Mouse (Mus musculus) cerebellum, postnatal 14 days (tissue): Measurements from ENCODE around the gene Ilf3.
A peak's percentile ranks its signal among the peaks of the same experiment; 100 is the strongest.

Source experiments
- DNase-seq, 2 experiments: peaks; one replicate each; pipeline ENCODE4 v3.0.0; 2021; ENCODE audit warnings: mixed read lengths in 2 of 2

Gene Ilf3

DNA sequence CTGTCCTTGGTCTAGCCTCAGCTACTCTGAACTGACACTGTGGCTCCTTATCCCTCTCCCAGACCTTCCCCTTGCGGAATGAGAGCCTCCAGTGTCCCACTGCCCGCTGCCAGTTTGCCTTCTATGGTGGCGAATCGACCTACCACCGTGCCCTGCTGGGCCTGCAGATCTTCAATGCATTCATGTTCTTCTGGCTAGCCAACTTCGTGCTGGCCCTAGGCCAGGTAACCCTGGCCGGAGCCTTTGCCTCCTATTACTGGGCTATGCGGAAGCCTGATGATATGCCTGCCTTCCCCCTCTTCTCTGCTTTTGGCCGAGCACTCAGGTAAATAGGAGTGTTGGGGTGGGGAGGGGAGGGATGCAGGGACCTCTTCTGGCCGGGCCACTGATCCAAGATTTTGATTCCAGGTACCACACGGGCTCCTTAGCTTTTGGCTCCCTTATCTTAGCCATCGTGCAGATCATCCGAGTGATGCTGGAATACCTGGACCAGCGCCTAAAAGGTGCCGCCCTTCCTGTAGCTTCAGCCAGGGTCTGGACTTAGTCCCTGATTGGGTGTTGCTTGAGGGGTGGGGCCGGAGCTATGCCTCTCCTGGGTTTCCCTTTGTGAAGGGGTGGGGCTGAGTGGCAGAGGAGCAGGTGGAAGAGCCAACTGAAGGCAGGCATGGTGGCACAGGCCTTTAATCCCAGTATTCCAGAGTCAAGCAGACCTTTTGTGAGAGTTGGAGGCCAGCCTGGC lies 20.9 kb upstream of the Ilf3 start:
- DNase-seq, result peak; percentile 87 to 89

- no peak for DNase-seq
Measured at GRCm38 (mm10) chr9:21348152-21348551, 19.5 kb upstream of the Ilf3 start.

DNA sequence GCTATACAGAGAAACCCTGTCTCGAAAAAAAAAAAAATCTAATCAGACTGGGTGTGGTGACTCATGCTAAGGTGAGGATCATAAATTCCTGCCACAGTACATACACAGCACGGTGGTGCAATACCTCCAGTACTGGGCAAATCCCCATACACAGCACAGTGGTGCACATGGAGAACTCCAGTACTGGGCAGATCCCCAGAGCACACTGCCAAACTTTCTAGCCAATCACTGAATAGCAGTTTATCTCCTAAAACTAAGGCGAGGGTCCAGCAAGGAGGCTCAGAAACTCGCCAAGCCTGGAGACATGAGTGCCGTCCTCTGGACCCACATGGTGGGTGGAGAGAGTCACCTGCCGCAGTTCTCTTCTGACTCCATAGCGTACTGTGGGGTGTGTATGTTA lies 16.5 kb upstream of the Ilf3 start:
- no peak for DNase-seq

- no peak for DNase-seq
Measured at GRCm38 (mm10) chr9:21351702-21352377, 15.8 kb upstream of the Ilf3 start.

DNA sequence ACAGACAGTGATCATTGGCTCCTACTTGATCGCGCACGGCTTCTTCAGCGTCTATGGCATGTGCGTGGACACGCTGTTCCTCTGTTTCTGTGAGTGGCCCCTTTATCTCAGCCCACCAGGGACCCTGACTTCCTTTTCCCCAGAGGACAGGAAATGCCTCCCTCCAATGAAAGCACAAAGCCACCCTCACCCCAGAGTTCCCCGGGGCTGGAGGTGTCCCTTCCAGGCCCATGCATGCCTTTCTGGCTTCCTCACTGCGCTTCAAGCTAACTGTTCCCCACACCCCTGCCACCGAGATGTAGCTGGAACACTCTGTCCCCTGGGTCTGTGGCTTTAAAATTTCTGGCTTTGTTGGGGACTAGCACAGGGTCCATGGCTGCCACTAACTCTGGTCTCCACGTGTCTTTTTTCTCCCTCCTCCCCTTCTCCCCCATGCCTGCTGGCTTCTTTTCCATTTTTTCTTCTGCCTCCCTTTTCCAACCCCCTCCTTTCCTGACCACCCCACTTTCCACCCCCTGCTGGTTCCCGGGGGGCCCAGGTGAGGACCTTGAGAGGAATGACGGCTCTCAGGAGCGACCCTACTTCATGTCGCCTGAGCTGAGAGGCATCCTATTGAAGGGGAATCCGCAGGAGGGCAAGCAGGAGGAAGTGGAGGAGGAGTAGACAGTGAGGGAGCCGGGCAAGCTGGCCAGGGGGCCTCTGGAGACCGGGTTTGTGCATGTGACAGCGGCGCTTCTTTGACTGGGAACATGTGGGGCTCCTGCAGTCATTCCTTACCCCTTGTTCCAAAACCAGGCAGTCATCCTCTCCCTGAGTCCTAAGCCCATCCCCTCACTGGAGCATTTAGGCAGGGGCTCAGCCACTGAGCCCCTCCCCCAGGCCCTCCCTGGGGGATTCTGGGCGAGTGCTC lies 15.0 kb upstream of the Ilf3 start:
- no peak for DNase-seq

DNA sequence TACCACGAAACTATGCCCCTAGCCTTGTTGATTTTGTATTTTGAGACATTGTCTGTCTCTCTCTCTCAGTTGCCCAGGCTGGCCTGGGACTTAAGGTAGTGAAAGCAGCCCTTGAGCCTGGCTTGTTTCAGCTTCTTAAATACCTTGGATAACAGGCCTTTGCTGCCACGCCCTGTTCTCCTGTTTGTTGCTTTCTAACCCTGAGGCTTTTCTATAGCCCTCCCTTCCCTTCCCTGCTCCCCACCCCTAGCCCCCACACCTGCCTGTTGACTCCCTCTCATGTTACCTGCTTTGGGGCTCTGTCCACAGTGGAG lies 14.3 kb upstream of the Ilf3 start:
- no peak for DNase-seq

DNA sequence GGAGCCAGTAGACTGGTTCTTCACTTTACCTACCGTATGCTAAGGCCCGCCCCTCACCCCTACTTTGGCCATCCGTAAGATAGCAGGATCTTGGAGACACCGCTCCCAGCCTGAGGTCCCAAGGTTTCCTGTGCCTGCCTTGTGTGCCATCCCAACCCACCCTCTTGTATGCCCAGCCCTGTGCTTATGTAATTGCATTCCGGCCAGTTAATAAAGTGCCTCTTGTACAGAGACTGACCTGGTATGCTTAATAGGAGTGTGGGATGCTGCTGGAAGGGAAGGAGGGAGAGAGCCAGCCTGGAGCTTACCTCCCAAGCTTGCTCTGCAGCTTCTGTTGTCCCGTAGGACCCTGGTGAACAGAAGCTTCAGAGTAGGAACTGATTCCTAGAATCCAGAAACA lies 12.9 kb upstream of the Ilf3 start:
- no peak for DNase-seq

- peak; percentile 87 to 88 for DNase-seq
Measured at GRCm38 (mm10) chr9:21356981-21357718, 10.5 kb upstream of the Ilf3 start.

- DNase-seq, result peak; percentile 73 to 85
Measured at GRCm38 (mm10) chr9:21366541-21367220, 990 bp upstream of the Ilf3 start.

DNA sequence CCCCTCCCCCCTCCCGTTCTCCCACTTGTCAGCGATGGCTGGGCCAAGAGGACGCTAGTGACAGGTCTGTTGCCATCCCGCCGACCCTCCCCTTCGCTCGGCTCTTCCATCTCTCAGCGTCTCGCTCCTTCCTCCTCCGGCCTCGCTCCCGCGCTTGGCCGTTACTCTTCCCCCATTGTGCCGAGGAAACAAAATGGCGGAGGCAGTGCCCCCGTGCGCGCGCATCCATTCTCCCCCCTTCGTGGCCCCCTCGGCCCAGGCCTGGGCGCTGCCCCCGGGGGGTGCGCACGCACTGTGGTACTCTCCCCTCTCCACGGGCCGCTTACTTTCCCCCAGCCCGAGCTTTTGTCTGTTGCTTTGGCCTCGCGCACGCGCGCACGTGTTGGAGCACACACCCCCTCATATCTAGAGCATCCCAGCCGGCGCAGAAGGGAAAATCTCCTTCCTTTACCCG lies 487 bp downstream of the Ilf3 start:
- DNase-seq, result peak; percentile 72 to 78

- no peak for DNase-seq
Measured at GRCm38 (mm10) chr9:21369080-21369479, 1.4 kb downstream of the Ilf3 start.

DNA sequence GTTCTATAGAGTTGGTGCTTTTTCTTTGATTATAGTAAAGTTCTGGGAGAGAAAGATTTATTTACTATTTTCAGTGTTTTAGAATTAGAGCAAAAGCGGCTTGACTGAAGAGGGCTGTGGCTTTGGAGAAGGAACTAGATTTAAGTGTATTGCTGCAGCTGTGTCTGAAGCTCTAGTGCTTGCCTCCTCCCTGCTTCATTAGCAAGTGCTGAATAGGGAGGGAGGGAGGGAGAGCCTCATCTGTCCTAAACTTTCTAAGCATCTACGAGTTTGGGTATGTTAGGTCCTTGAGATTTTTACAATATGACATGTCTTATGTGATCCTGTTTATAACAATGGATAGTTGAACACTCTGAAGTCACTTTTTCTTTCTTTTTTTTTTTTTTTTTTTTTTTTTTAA lies 3.2 kb downstream of the Ilf3 start:
- no peak for DNase-seq

DNA sequence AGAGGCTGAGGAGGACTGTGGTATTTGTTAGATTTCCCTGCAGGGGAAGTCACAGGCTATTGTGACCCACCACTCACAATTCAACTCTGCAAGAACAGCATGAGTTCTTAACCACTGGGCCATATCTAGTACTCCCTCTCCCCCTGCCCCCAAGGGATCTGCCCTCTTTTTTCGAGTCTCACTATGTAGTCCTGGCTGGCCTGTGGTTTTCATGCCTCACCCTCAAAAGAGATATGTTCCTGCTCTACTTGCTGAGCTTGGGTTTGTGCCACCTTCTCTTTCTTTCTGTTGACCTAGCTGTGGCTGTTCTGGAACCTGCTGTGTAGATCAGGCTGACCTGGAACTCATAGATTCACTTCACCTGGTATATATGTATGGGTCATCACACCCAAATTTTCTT lies 4.8 kb downstream of the Ilf3 start:
- DNase-seq, result no peak

DNA sequence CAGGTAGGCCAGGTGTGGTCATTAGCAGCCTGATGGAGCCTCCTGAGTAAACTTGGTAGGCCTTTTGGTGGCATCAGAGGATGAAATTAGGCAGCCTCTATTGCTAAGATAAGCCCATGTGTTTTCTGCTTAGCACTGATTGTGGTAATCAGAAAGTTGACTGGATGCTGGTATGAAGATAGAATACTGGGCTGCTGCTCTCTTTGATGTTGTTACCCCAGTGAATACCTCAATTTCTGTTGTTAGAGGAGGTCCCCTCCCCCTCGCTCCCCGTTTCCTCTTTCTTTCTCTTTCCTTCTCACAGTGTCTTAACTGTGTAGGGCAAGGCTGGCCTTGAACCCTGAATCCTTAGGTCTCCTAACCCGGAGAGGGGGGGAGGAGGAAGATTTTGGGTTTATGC lies 11.5 kb downstream of the Ilf3 start:
- no peak for DNase-seq

DNA sequence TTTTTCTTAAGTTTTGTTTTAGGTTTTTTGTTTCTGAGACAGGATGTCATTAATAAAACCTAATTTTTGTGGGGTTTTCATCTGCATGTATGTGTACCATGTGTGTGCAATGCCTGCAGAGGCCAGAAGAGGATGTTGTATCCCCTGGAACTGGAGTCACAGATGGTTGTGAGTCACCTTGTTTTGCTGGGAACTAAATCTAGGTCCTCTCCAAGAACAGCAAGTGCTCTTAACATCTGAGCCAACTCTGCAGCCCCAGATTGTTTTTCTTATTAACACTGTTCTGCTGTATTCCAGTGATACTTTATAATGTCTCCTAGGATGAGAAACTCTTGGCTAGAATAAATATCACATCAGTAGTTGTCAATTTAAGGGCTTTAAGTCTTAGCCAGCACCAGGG lies 13.2 kb downstream of the Ilf3 start:
- DNase-seq, result no peak

GRCm38 (mm10) chr9:21383966-21384365 lies 16.3 kb downstream of the Ilf3 start:
- no peak for DNase-seq

- DNase-seq, result no peak
Measured at GRCm38 (mm10) chr9:21392646-21393175, 25.0 kb downstream of the Ilf3 start.

- DNase-seq, result no peak
Measured at GRCm38 (mm10) chr9:21395692-21396091, 28.0 kb downstream of the Ilf3 start.

DNA sequence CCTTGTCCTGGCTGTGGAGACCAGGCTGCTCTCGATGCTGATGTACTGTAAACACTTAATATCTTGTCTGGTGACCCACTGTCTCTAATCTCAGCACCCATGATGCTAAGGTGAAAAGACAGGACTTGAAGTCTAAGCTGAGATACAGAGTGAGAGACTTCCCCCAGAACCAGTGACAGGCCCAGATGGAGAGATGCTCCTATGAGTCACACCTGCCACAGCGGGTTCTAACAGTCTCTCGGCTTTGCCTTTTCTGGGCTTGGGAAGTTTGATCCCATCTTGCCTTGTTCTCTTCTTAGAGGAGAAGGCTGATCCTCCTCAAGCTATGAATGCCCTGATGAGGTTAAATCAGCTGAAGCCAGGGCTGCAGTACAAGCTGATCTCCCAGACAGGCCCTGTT lies 29.5 kb downstream of the Ilf3 start:
- DNase-seq, result no peak

DNA sequence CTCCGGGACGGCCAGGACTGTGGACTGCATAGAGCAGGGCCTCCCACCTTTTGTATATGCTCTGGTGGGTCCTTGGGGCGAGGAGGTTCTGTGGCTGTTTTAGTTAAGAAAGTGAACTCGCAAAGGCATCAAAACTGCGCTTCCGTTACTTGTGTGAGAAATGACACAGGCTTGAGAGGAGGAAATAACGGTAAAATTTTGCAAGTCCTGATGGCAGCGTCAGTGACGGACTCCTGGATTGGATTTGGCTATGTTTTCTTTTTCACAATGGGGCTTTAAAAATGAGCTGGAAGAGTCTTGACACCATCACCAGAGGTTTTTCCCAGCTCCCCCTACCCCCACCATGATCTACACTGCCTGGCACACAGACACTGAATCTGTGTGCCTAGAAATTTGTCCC lies 33.4 kb downstream of the Ilf3 start:
- no peak for DNase-seq

- DNase-seq, result no peak
Measured at GRCm38 (mm10) chr9:21402764-21403253, 35.1 kb downstream of the Ilf3 start.

DNA sequence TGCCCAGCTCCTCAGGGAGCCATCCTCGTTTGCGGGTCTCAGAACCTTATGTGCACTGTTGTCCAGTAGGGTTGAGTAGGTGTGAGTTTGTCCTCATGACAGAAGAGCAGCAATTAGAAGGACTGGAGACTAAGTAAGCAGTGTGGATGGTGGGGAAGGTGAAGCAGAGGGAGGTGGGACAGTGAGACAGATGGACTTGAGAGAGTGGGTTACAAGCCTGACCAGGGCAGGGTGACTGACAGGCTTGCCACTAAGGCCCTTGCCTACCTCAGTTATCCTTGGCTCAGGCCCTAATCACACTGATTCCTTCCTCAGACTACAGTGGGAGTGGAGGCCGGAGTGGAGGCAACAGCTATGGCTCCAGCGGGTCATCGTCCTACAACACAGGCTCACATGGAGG lies 36.1 kb downstream of the Ilf3 start:
- DNase-seq, result no peak
